Mouse (Mus musculus) MEL (cell line): ENCODE data around the gene Znrf1. TPM values are rescaled to one million over a fixed set of nuclear protein-coding genes. Genes with fewer than 3 reads are reported as not detected.

ENCODE experiments used
- DNase-seq: peaks from one replicate; pipeline ENCODE4 v3.0.0; 2011; ENCODE audit warnings: low read depth, low spot score
- H3K27ac ChIP-seq: 2 replicates; pipeline ENCODE4 v1.5.1; 2012; ENCODE audit warnings: low read depth, mild to moderate bottlenecking, control low read depth, low read length, moderate library complexity; ENCODE audit not compliant: control insufficient read depth
- H3K27me3 ChIP-seq, 2 experiments: fragments of 150-350 bp in 1 of 2; sonication (generic) in 1 of 2; 2 replicates each; pipeline ENCODE4 v1.6.1; 2012; ENCODE audit warnings: low read length in 2 of 2, mild to moderate bottlenecking in 2 of 2, improper control_type of control experiment in 1 of 2, moderate library complexity in 1 of 2; ENCODE audit not compliant: insufficient read depth in 2 of 2, control insufficient read depth in 1 of 2
- H3K36me3 ChIP-seq, 2 experiments: 2 replicates each; pipeline ENCODE4 v1.6.1; 2012 to 2014; ENCODE audit warnings: low read length in 2 of 2, improper control_type of control experiment in 1 of 2, inconsistent platforms in 1 of 2, mild to moderate bottlenecking in 1 of 2; ENCODE audit not compliant: insufficient read depth in 2 of 2, control insufficient read depth in 1 of 2
- H3K4me1 ChIP-seq, 2 experiments: fragments of 150-350 bp in 1 of 2; sonication (generic) in 1 of 2; 2 replicates each; pipeline ENCODE4 v1.6.1; 2012; ENCODE audit warnings: low read length in 2 of 2, improper control_type of control experiment in 1 of 2, mild to moderate bottlenecking in 1 of 2; ENCODE audit not compliant: insufficient read depth in 2 of 2, control insufficient read depth in 1 of 2
- H3K4me3 ChIP-seq, 2 experiments: fragments of 150-350 bp in 1 of 2; sonication (generic) in 1 of 2; 2 replicates each; pipeline ENCODE4 v1.5.1; 2012; ENCODE audit warnings: low read depth in 2 of 2, low read length in 2 of 2, mild to moderate bottlenecking in 2 of 2, moderate library complexity in 2 of 2, control low read depth in 1 of 2, improper control_type of control experiment in 1 of 2; ENCODE audit not compliant: control insufficient read depth in 1 of 2, insufficient read depth in 1 of 2
- H3K79me2 ChIP-seq: 2 replicates; pipeline ENCODE4 v1.6.1; 2012; ENCODE audit warnings: mild to moderate bottlenecking, low read length, moderate library complexity; ENCODE audit not compliant: control insufficient read depth, poor library complexity, insufficient read depth
- H3K9ac ChIP-seq: 2 replicates; pipeline ENCODE4 v1.6.1; 2012; ENCODE audit warnings: low read depth, mild to moderate bottlenecking, control low read depth, low read length, moderate library complexity; ENCODE audit not compliant: control insufficient read depth, poor library complexity, severe bottlenecking
- H3K9me3 ChIP-seq: fragments of 150-350 bp; sonication (generic); replicated peaks from 2 replicates; pipeline ENCODE4 v1.6.1; 2012; ENCODE audit warnings: mild to moderate bottlenecking, low read length, improper control_type of control experiment, moderate library complexity; ENCODE audit not compliant: insufficient read depth
- CHD2 ChIP-seq: IDR thresholded peaks from 2 replicates; pipeline ENCODE4 v1.6.1; 2011; ENCODE audit warnings: low read length, improper control_type of control experiment
- CTCF ChIP-seq, 3 experiments: IDR thresholded peaks in 2 of 3; conservative IDR thresholded peaks in 1 of 3; 2 replicates each; pipeline ENCODE4 v1.5.1; 2011 to 2012; ENCODE audit warnings: low read length in 3 of 3, low read depth in 2 of 3, mild to moderate bottlenecking in 2 of 3, improper control_type of control experiment in 1 of 3, inconsistent platforms in 1 of 3, mixed read lengths in 1 of 3, moderate library complexity in 1 of 3; ENCODE audit not compliant: control insufficient read depth in 1 of 3, insufficient read depth in 1 of 3, poor library complexity in 1 of 3, severe bottlenecking in 1 of 3
- E2F4 ChIP-seq: IDR thresholded peaks from 2 replicates; pipeline ENCODE4 v1.6.1; 2011; ENCODE audit warnings: low read depth, low read length, improper control_type of control experiment, borderline replicate concordance
- ELF1 ChIP-seq: IDR thresholded peaks from 2 replicates; pipeline ENCODE4 v1.6.1; 2014; ENCODE audit warnings: low read depth, mild to moderate bottlenecking, inconsistent platforms, low read length, improper control_type of control experiment, moderate library complexity
- EP300 ChIP-seq, 2 experiments: IDR thresholded peaks; 2 replicates each; pipeline ENCODE4 v1.6.1; 2011; ENCODE audit warnings: improper control_type of control experiment in 2 of 2, low read length in 2 of 2, low read depth in 1 of 2, mild to moderate bottlenecking in 1 of 2
- ETS1 ChIP-seq: IDR thresholded peaks from 2 replicates; pipeline ENCODE4 v1.6.1; 2012; ENCODE audit warnings: low read depth, mild to moderate bottlenecking, inconsistent platforms, low read length, improper control_type of control experiment, moderate library complexity
- GATA1 ChIP-seq: IDR thresholded peaks from 2 replicates; pipeline ENCODE4 v1.6.1; 2011; ENCODE audit warnings: low read depth, low read length, improper control_type of control experiment
- JUND ChIP-seq: IDR thresholded peaks from 2 replicates; pipeline ENCODE4 v1.6.1; 2011; ENCODE audit warnings: low read depth, mild to moderate bottlenecking, improper control_type of control experiment, low read length
- KAT2A ChIP-seq: conservative IDR thresholded peaks from 2 replicates; pipeline ENCODE4 v1.6.1; 2012; ENCODE audit warnings: low read depth, low read length, improper control_type of control experiment, inconsistent platforms
- MAX ChIP-seq: IDR thresholded peaks from 2 replicates; pipeline ENCODE4 v1.6.1; 2011; ENCODE audit warnings: low read length, improper control_type of control experiment
- MEF2A ChIP-seq: IDR thresholded peaks from 2 replicates; pipeline ENCODE4 v1.6.1; 2014; ENCODE audit warnings: low read depth, mild to moderate bottlenecking, inconsistent platforms, low read length, improper control_type of control experiment; ENCODE audit not compliant: poor library complexity, insufficient replicate concordance, severe bottlenecking; ENCODE audit errors: extremely low read depth
- MXI1 ChIP-seq: IDR thresholded peaks from 2 replicates; pipeline ENCODE4 v1.6.1; 2011; ENCODE audit warnings: mild to moderate bottlenecking, low read depth, low read length, improper control_type of control experiment
- MYB ChIP-seq: IDR thresholded peaks from 2 replicates; pipeline ENCODE4 v1.6.1; 2011; ENCODE audit warnings: mild to moderate bottlenecking, low read depth, low read length, improper control_type of control experiment
- NELFE ChIP-seq: IDR thresholded peaks from 2 replicates; pipeline ENCODE4 v1.6.1; 2011; ENCODE audit warnings: low read depth, low read length, improper control_type of control experiment
- RAD21 ChIP-seq: IDR thresholded peaks from 2 replicates; pipeline ENCODE4 v1.6.1; 2011; ENCODE audit warnings: mild to moderate bottlenecking, low read depth, low read length, improper control_type of control experiment
- SMC3 ChIP-seq: IDR thresholded peaks from 2 replicates; pipeline ENCODE4 v1.6.1; 2011; ENCODE audit warnings: low read depth, low read length, improper control_type of control experiment
- TCF12 ChIP-seq: IDR thresholded peaks from 2 replicates; pipeline ENCODE4 v1.6.1; 2014; ENCODE audit warnings: low read depth, mild to moderate bottlenecking, inconsistent platforms, low read length, improper control_type of control experiment, moderate library complexity
- USF1 ChIP-seq: IDR thresholded peaks from 2 replicates; pipeline ENCODE4 v1.6.1; 2014; ENCODE audit warnings: low read depth, mild to moderate bottlenecking, inconsistent platforms, low read length, improper control_type of control experiment, moderate library complexity
- USF2 ChIP-seq, 2 experiments: IDR thresholded peaks; 2 replicates each; pipeline ENCODE4 v1.6.1; 2011 to 2012; ENCODE audit warnings: improper control_type of control experiment in 2 of 2, low read length in 2 of 2, borderline replicate concordance in 1 of 2, inconsistent platforms in 1 of 2, low read depth in 1 of 2, mild to moderate bottlenecking in 1 of 2; ENCODE audit not compliant: insufficient read depth in 1 of 2
- ZMIZ1 ChIP-seq: IDR thresholded peaks from 2 replicates; pipeline ENCODE4 v1.6.1; 2012; ENCODE audit warnings: low read depth, mild to moderate bottlenecking, inconsistent platforms, low read length, improper control_type of control experiment, moderate library complexity
- ZNF384 ChIP-seq: IDR thresholded peaks from 2 replicates; pipeline ENCODE4 v1.6.1; 2012; ENCODE audit warnings: low read depth, mild to moderate bottlenecking, inconsistent platforms, low read length, improper control_type of control experiment
- polyA plus RNA-seq, 2 experiments: library from polyadenylated mRNA; stranded (reverse) in 1 of 2; unstranded in 1 of 2; fragments of >175 nt in 1 of 2; fragments of >200 nt in 1 of 2; gene quantifications; 2 replicates each; pipeline versions ENCODE4 v1.2.1 to v1.2.4; 2012; ENCODE audit warnings: low replicate concordance in 2 of 2, low read depth in 1 of 2; ENCODE audit not compliant: insufficient read length in 2 of 2, insufficient read depth in 1 of 2, missing spikeins in 1 of 2
- total RNA-seq: library from RNA; depleted of rRNA; stranded (reverse); fragments of 300-350 nt; gene quantifications from 2 replicates; pipeline ENCODE4 v1.2.3, GENCODE M21; 2012

Gene Znrf1
- total and polyA plus RNA-seq, 3 experiments, result 18.4 to 36.0 TPM; not detected in 1

DNA sequence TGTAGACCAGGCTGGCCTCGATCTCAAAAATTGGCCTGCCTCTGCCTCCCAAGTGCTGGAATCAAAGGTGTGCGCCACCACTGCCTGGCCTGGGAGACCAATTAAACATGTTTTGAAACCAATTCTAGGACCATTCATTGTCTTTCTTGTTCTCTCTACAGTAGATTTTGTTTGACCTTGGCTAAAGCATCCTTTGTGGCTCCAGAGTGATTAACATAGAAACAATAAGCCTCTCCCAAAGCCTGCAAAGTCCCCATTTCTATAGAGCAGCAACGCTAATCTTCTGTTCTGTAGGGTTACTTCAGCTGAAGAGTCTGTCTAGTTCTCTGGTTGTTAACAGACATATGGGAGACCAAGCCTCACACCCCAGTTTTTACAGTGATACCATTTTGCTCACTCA lies 114.8 kb downstream of the Znrf1 start:
- DNase-seq, result no peak
- H3K4me3 ChIP-seq, result no peak overlapping the region
- TF ChIP-seq ZNF384 (no peak), TCF12 (no peak), NELFE (no peak), USF2 (IDR thresholded peaks at IDR 0.05; ENCODE audit: borderline replicate concordance in 1 of 2, insufficient read depth in 1 of 2, low read depth in 1 of 2, low read length in 2 of 2) (no peak), JUND (no peak), CTCF (IDR thresholded peaks at IDR 0.05 in 2 of 3, conservative IDR thresholded peaks at IDR 0.05 in 1 of 3; ENCODE audit: control insufficient read depth in 1 of 3, insufficient read depth in 1 of 3, low read depth in 2 of 3, low read length in 3 of 3, poor library complexity in 1 of 3, severe bottlenecking in 1 of 3) (no peak), USF1 (no peak), SMC3 (no peak), RAD21 (no peak), GATA1 (no peak), ETS1 (no peak), MYB (no peak), KAT2A (no peak), EP300 (IDR thresholded peaks at IDR 0.05; ENCODE audit: low read depth in 1 of 2, low read length in 2 of 2) (no peak), MXI1 (no peak), MAX (no peak), ZMIZ1 (no peak)
- TF ChIP-seq, all 39 proteins: peak for 0
- Histone ChIP-seq H3K36me3 (peaks cover 2 to 9% of the 10 kb centered on the region in 2 experiments), H3K4me1 (peaks cover 3 to 10% of the 10 kb centered on the region in 2 experiments; a peak in 2 of 4 replicates), H3K9ac (no peak overlapping the region), H3K27me3 (no peaks in the 10 kb centered on the region), H3K27ac (no peak overlapping the region), H3K9me3 (no peaks in the 10 kb centered on the region), H3K79me2 (peaks cover 31% of the 10 kb centered on the region)

DNA sequence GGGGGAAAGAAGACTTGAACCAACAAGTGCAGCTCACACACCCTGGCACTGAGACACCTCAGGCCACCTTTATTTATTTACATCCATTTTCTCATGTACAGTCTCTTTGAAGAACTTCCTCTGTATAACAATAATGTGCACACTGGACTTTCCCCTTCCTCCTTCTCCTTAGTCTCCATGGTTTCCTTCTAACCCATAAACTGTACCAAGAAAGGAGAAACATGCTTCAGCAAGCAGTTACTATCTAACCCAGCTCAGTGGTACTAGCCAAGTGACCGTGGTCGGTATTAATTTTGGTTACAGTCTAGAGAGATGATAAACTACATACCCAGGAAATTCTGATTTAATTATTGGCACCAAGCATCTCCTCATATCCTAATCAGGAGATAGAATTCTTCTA lies 117.6 kb downstream of the Znrf1 start:
- H3K4me3 ChIP-seq, result no peak overlapping the region
- H3K27me3 ChIP-seq, result no peaks in the 10 kb centered on the region
- DNase-seq, result no peak
- H3K36me3 ChIP-seq, result peaks cover 2 to 21% of the 10 kb centered on the region in 2 experiments
- H3K79me2 ChIP-seq, result peaks cover 26% of the 10 kb centered on the region
- no peaks in the 10 kb centered on the region for H3K9me3 ChIP-seq
- H3K9ac ChIP-seq, result no peak overlapping the region
- H3K4me1 ChIP-seq, result peaks cover 10 to 20% of the 10 kb centered on the region in 2 experiments
- no peak overlapping the region for H3K27ac ChIP-seq
- TF ChIP-seq ZNF384, result no peak
- no peak for TF ChIP-seq CHD2
- no peak for TF ChIP-seq E2F4
- no peak for TF ChIP-seq MEF2A
- TF ChIP-seq ELF1, result no peak
